19 mouse cellular contexts compared by ENCODE assay signal in the genomic region with DNA sequence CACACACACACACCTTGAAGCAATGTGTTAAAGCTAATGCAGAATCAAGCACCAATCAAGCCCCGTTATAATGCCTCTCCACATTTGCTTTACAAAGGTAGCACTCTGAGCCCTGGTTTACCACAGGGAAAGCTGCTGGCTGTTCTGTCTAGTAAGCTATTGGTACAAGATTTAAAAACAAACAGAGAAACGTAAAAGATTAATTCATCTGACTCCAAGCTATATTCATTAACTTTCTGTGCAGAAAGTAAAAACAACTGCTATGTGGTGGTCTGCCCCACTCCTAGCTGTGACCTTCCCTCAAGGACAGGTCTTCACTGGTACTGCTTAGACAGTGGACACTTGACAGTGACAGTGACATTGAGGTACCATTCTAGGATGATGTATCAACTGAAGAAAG.
"Had no signal": no experiment of that assay in that cellular context is flagged by ENCODE, and none has a peak within 500 bp of the region (broad histone marks: within the 10 kb centered on the region; RNA-seq: fewer than 3 reads in every experiment).

No protein-coding gene starts in this region.

- H3K27ac ChIP-seq: intestine, embryonic 15.5 days; limb, embryonic 10.5 days; limb, embryonic 13.5 days; liver, embryonic 12.5 days; liver, embryonic 15.5 days; macrophage; midbrain, embryonic 12.5 days; midbrain, embryonic 15.5 days; neural tube, embryonic 12.5 days; neural tube, embryonic 15.5 days; stomach, postnatal 0 days had no signal

- DNase-seq: liver; lung, adult 2 months; right cerebral cortex, adult 18-20 months; right cerebral cortex, postnatal 14 days; right cerebral cortex, postnatal 4 days; thymus, adult 2 months; thymus, postnatal 14 days; thymus, postnatal 4 days had no signal

- H3K4me2 ChIP-seq: intestine, embryonic 15.5 days; limb, embryonic 13.5 days; liver, embryonic 12.5 days; liver, embryonic 15.5 days; midbrain, embryonic 12.5 days; midbrain, embryonic 15.5 days; neural tube, embryonic 12.5 days; neural tube, embryonic 15.5 days had no signal

- H3K36me3 ChIP-seq: intestine, embryonic 15.5 days; limb, embryonic 10.5 days; limb, embryonic 13.5 days; liver, embryonic 12.5 days; liver, embryonic 15.5 days; midbrain, embryonic 12.5 days; midbrain, embryonic 15.5 days; neural tube, embryonic 12.5 days; neural tube, embryonic 15.5 days had no signal

- H3K9ac ChIP-seq: intestine, embryonic 15.5 days; limb, embryonic 13.5 days; liver, embryonic 12.5 days; liver, embryonic 15.5 days; midbrain, embryonic 12.5 days; midbrain, embryonic 15.5 days; neural tube, embryonic 12.5 days; neural tube, embryonic 15.5 days had no signal

- H3K4me1 ChIP-seq: liver, embryonic 12.5 days; liver, embryonic 15.5 days; midbrain, embryonic 12.5 days; midbrain, embryonic 15.5 days; neural tube, embryonic 12.5 days; neural tube, embryonic 15.5 days had no signal

- H3K27me3 ChIP-seq: intestine, embryonic 15.5 days; limb, embryonic 13.5 days; liver, embryonic 12.5 days; liver, embryonic 15.5 days; midbrain, embryonic 12.5 days; midbrain, embryonic 15.5 days; neural tube, embryonic 12.5 days; neural tube, embryonic 15.5 days had no signal

- ATAC-seq: intestine, embryonic 15.5 days; liver, embryonic 12.5 days; midbrain, embryonic 15.5 days had no signal

- H3K9me3 ChIP-seq: intestine, embryonic 15.5 days; limb, embryonic 10.5 days; limb, embryonic 13.5 days; liver, embryonic 12.5 days; liver, embryonic 15.5 days; midbrain, embryonic 12.5 days; midbrain, embryonic 15.5 days; neural tube, embryonic 12.5 days; neural tube, embryonic 15.5 days had no signal

- H3K4me3 ChIP-seq: intestine, embryonic 15.5 days; limb, embryonic 10.5 days; limb, embryonic 13.5 days; liver, embryonic 12.5 days; liver, embryonic 15.5 days; midbrain, embryonic 12.5 days; midbrain, embryonic 15.5 days; neural tube, embryonic 12.5 days; neural tube, embryonic 15.5 days had no signal
